ENCODE assay signal across 8 mouse cellular contexts in genomic region chr4:134127121-134127455, GRCm38 (mm10). TPM values are rescaled to one million over a fixed set of nuclear protein-coding genes. Genes with fewer than 3 reads are reported as not detected.
DNase-seq lines count a peak whose midpoint lies in the region; ATAC-seq and TF ChIP-seq lines count a peak whose summit lies in the region.

No protein-coding gene starts in this region.

- H3K4me1 ChIP-seq in kidney, embryonic 15.5 days, result peaks cover 53% of the 10 kb centered on the region
- H3K4me1 ChIP-seq in hindbrain, postnatal 0 days (ENCODE audit: insufficient read depth, low read length), result peaks cover 17% of the 10 kb centered on the region

- no peak overlapping the region for H3K27ac ChIP-seq in kidney, embryonic 15.5 days
- no peak overlapping the region for H3K27ac ChIP-seq in hindbrain, postnatal 0 days
- H3K27ac ChIP-seq in macrophage, result peak overlapping the region; percentile 93

- H3K4me2 ChIP-seq in kidney, embryonic 15.5 days, result peak overlapping the region; percentile 87
- no peak overlapping the region for H3K4me2 ChIP-seq in hindbrain, postnatal 0 days (ENCODE audit: low read depth, low read length)

- 0 out of 2 replicates have a peak overlapping the region, but pooled peaks have one; percentile 78 for H3K9ac ChIP-seq in kidney, embryonic 15.5 days
- H3K9ac ChIP-seq in hindbrain, postnatal 0 days (replicated peaks; ENCODE audit: low read length), result 0 out of 2 replicates have a peak overlapping the region, but pooled peaks have one; percentile 74

- ATAC-seq in kidney, embryonic 15.5 days (replicated peaks; ENCODE audit: low FRiP score), result no peak
- ATAC-seq in hindbrain, postnatal 0 days, result no peak

- 81% methylated on average over 7 of the region's 7 CpGs for WGBS in kidney, embryonic 15.5 days
- 81% methylated on average over 7 of the region's 7 CpGs for WGBS in hindbrain, postnatal 0 days
- 68% methylated on average over 7 of the region's 7 CpGs for WGBS in macrophage (ENCODE audit: missing documents)

- TF ChIP-seq CTCF in hindbrain, postnatal 0 days (IDR thresholded peaks at IDR 0.05; ENCODE audit: low read depth), result no peak

- H3K36me3 ChIP-seq in kidney, embryonic 15.5 days, result peaks cover 12% of the 10 kb centered on the region; the same call in 1 of the 2 replicates
- no peaks in the 10 kb centered on the region for H3K36me3 ChIP-seq in hindbrain, postnatal 0 days (ENCODE audit: insufficient read depth, low read length)
- H3K36me3 ChIP-seq in macrophage (ENCODE audit: inconsistent target), result no peaks in the 10 kb centered on the region

- peaks cover 36% of the 10 kb centered on the region for H3K79me2 ChIP-seq in macrophage (ENCODE audit: inconsistent target)

- H3K9me3 ChIP-seq in kidney, embryonic 15.5 days (replicated peaks), result no peaks in the 10 kb centered on the region
- no peaks in the 10 kb centered on the region for H3K9me3 ChIP-seq in hindbrain, postnatal 0 days (ENCODE audit: low read length)

- no peaks in the 10 kb centered on the region for H3K27me3 ChIP-seq in kidney, embryonic 15.5 days
- H3K27me3 ChIP-seq in hindbrain, postnatal 0 days (ENCODE audit: insufficient read depth, low read length), result no peaks in the 10 kb centered on the region

- DNase-seq in kidney, adult 8-10 months, result no peak
- DNase-seq in brain, adult 2 months (ENCODE audit: low read depth, low spot score), result peak; percentile 91
- DNase-seq in hindbrain, postnatal 0 days (ENCODE audit: low spot score), result no peak
- DNase-seq in cerebellum, adult 11 months, result no peak
- DNase-seq in embryo, embryonic 10 days (ENCODE audit: low spot score), result no peak
- no peak for DNase-seq in kidney, postnatal 25 days

- peak overlapping the region; percentile 60; the same call in 1 of the 2 replicates for H3K4me3 ChIP-seq in kidney, embryonic 15.5 days (replicated peaks)
- no peak overlapping the region for H3K4me3 ChIP-seq in hindbrain, postnatal 0 days (ENCODE audit: low read length)
- peak overlapping the region; percentile 82 for H3K4me3 ChIP-seq in macrophage (ENCODE audit: inconsistent target)

RNA-seq across cellular contexts. Expression of gene Sh3bgrl3, which starts 1.5 kb away (rescaled TPM):
- 395 and 412 TPM in 2 replicates for polyA plus RNA-seq in kidney, embryonic 15.5 days (2015; fragmentation: Nextera tagmentation; extraction: Ambion mirVana)
- total RNA-seq in hindbrain, postnatal 0 days (2014; rRNA removed), result 220 and 259 TPM in 2 replicates
- 553 and 564 TPM in 2 replicates for polyA plus RNA-seq in hindbrain, postnatal 0 days (2015; fragmentation: Nextera tagmentation; extraction: Ambion mirVana)
- total RNA-seq in macrophage (2018; cell fraction: chromatin; rRNA removed), result 100 to 1,000 TPM in 1 of 26 experiments, 10 to 100 TPM in 25; 12.2 to 104 (median 43.8) TPM
- total RNA-seq in macrophage (2018; cell fraction: cytosol; rRNA removed), result 1,000 to 10,000 TPM in 13 of 26 experiments, 100 to 1,000 TPM in 13; 834 to 1,250 (median 980) TPM
- 100 to 1,000 TPM in 20 of 26 experiments, 10 to 100 TPM in 6; 36.3 to 257 (median 152) TPM for total RNA-seq in macrophage (2018; cell fraction: nucleus; rRNA removed)
- polyA plus RNA-seq in macrophage (2018), result 849 to 1,117 TPM (median 993 TPM) in 3 replicates

RNA-seq across cellular contexts. Expression of gene Ubxn11, which starts 24.7 kb away (rescaled TPM):
- polyA plus RNA-seq in kidney, embryonic 15.5 days (2015; fragmentation: Nextera tagmentation; extraction: Ambion mirVana), result 10.5 and 11.1 TPM in 2 replicates
- total RNA-seq in hindbrain, postnatal 0 days (2014; rRNA removed), result 3.5 and 8.9 TPM in 2 replicates
- polyA plus RNA-seq in hindbrain, postnatal 0 days (2015; fragmentation: Nextera tagmentation; extraction: Ambion mirVana), result 14.0 and 14.6 TPM in 2 replicates
- total RNA-seq in macrophage (2018; cell fraction: chromatin; rRNA removed), result 10 to 100 TPM in 25 of 26 experiments, 1 to 10 TPM in 1; 3.9 to 28.3 (median 19.3) TPM
- 1 to 10 TPM in 16 of 26 experiments, under 1 TPM in 10; 0.44 to 2.6 (median 1.1) TPM for total RNA-seq in macrophage (2018; cell fraction: cytosol; rRNA removed)
- 10 to 100 TPM in 8 of 26 experiments, 1 to 10 TPM in 18; 5.0 to 14.9 (median 8.9) TPM for total RNA-seq in macrophage (2018; cell fraction: nucleus; rRNA removed)
- 1.0 to 3.2 TPM (median 1.3 TPM) in 3 replicates for polyA plus RNA-seq in macrophage (2018)

RNA-seq across cellular contexts. Expression of gene Cd52, which starts 32.2 kb away (rescaled TPM):
- 12.0 and 12.2 TPM in 2 replicates for polyA plus RNA-seq in kidney, embryonic 15.5 days (2015; fragmentation: Nextera tagmentation; extraction: Ambion mirVana)
- total RNA-seq in hindbrain, postnatal 0 days (2014; rRNA removed), result not detected in 2 replicates
- polyA plus RNA-seq in hindbrain, postnatal 0 days (2015; fragmentation: Nextera tagmentation; extraction: Ambion mirVana), result 2.7 TPM in 2 replicates
- 100 to 1,000 TPM in 6 of 26 experiments, 10 to 100 TPM in 15, 1 to 10 TPM in 5; 6.1 to 152 (median 49.1) TPM for total RNA-seq in macrophage (2018; cell fraction: chromatin; rRNA removed)
- total RNA-seq in macrophage (2018; cell fraction: cytosol; rRNA removed), result 1,000 to 10,000 TPM in 13 of 26 experiments, 100 to 1,000 TPM in 13; 306 to 2,085 (median 961) TPM
- 100 to 1,000 TPM in 16 of 26 experiments, 10 to 100 TPM in 10; 26.5 to 781 (median 239) TPM for total RNA-seq in macrophage (2018; cell fraction: nucleus; rRNA removed)
- 559 to 720 TPM (median 599 TPM) in 3 replicates for polyA plus RNA-seq in macrophage (2018)

RNA-seq across cellular contexts. Expression of gene Cep85, which starts 59.8 kb away (rescaled TPM):
- polyA plus RNA-seq in kidney, embryonic 15.5 days (2015; fragmentation: Nextera tagmentation; extraction: Ambion mirVana), result 106 and 125 TPM in 2 replicates
- 12.9 and 19.6 TPM in 2 replicates for total RNA-seq in hindbrain, postnatal 0 days (2014; rRNA removed)
- polyA plus RNA-seq in hindbrain, postnatal 0 days (2015; fragmentation: Nextera tagmentation; extraction: Ambion mirVana), result 16.2 and 17.8 TPM in 2 replicates
- 100 to 1,000 TPM in 7 of 26 experiments, 10 to 100 TPM in 19; 35.1 to 147 (median 63.2) TPM for total RNA-seq in macrophage (2018; cell fraction: chromatin; rRNA removed)
- total RNA-seq in macrophage (2018; cell fraction: cytosol; rRNA removed), result 10 to 100 TPM in 14 of 26 experiments, 1 to 10 TPM in 12; 6.9 to 18.8 (median 10.2) TPM
- 10 to 100 TPM; 21.3 to 91.7 (median 41.7) TPM for total RNA-seq in macrophage (2018; cell fraction: nucleus; rRNA removed)
- polyA plus RNA-seq in macrophage (2018), result 8.6 to 12.9 TPM (median 8.8 TPM) in 3 replicates

Comparison
In these comparisons a context has a peak if more than half of its experiments do, and no peak if none do; other contexts are left out.
1. RNA of gene Cd52, which starts 32.2 kb away (polyA plus RNA-seq): 559 to 720 TPM in macrophage; 12.0 to 12.2 TPM in kidney, embryonic 15.5 days and 2.7 TPM in hindbrain, postnatal 0 days; every median in the first group is over 10 times any median in the second.